Mouse (Mus musculus) megakaryocyte, embryonic 14.5 days (primary cell): ENCODE results near the gene Gm21985.

Experiments
- FLI1 ChIP-seq: IDR thresholded peaks from 2 replicates; pipeline ENCODE4 v1.6.1; 2012; ENCODE audit warnings: low read length, inconsistent platforms, mixed read lengths
- GATA1 ChIP-seq: IDR thresholded peaks from 3 replicates; pipeline ENCODE4 v1.6.1; 2012; ENCODE audit warnings: mixed read lengths, low read length, inconsistent platforms, borderline replicate concordance

GRCm38 (mm10) chr2:112266242-112266592 lies at the start of gene Gm21985:
- TF ChIP-seq GATA1: no peak
- TF ChIP-seq FLI1: no peak
